Mouse (Mus musculus): ENCODE measurements around the gene Tmem150c.

DNA sequence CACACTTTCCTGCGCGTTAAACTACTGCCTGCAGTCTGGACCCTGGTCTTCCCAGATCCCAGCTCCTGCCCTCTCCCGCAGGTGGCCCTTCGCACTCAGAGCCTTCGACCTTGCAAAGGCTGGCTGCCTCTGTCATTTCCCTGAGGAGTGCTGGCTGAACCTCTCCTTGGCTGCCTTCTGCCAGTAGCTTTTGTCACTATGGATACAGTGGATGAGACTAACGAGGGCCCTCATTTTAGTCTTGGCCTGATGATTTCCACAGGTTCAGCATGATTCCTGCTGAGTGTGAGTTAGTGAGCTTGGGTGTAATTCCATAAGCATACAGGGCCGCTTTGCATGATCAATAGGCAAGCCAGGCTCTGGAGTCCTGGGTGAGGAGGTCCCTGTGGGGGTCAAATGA is 16.0 kb upstream of the Tmem150c start:
- TF ChIP-seq POLR2A (IDR thresholded peaks at IDR 0.05; ENCODE audit: borderline replicate concordance, extremely low read depth, insufficient read depth, insufficient read length, poor library complexity, severe bottlenecking) (no peak), CTCF (IDR thresholded peaks at IDR 0.05; ENCODE audit: borderline replicate concordance, extremely low read depth, insufficient read depth, insufficient read length) (no peak)

All from brain, embryonic 14.5 days (tissue).